Mouse (Mus musculus) spleen, embryonic (tissue): ENCODE data around the gene Cacng6.

ENCODE experiments used
- CTCF ChIA-PET: fragments of 350-600 bp; sonication (Branson Sonifier 250); formaldehyde crosslinking; loops from one replicate; lab custom pipeline; 2022; lab: Charles Lee

Cacng6 gene

DNA sequence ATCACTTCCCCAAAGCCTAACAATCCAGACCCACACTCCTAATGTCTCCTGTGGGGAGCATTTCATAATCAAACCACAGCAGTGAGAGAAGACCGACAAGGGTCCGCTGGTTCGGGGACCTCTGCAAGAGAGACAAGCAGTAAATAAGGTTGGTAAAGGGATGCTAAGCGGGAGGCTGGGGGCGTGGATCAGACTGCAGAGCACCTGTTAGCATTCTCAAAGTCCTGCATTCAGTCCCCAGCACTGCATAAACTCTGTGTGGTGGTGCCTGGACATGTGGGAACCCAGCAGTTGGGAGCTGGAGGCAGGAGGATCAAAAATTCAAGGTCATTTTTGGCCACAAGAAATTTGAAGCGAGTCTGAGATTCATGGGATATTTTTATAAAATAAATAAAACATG is 4.1 kb upstream of the Cacng6 start:
- CTCF ChIA-PET, result interaction anchor here (0.6 kb wide), 1 partner anchor 29 kb away, joined by 3 read pairs; no protein-coding TSS in a partner anchor

DNA sequence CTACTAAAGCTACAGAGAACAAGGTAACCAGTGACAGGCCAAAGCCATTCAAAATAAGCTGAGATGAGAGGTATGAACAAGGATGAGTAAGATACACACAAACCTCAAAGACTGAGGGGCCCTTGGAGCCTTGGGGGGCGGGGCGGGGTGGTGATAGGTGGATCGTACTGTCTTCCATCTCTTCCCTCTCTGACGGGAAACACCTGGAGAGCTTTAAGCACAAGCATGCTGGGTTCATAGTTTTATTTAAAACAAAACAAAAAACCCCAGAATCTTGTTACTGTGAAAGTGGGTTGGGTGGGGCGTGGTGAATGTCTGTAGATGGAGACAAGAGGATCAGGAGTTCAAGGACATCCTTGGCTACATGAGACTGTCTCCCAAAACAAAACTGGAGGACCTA is 3.5 kb upstream of the Cacng6 start:
- CTCF ChIA-PET, result interaction anchor here (0.6 kb wide), 1 partner anchor 28 kb away, joined by 3 read pairs; no protein-coding TSS in a partner anchor

- CTCF ChIA-PET, result no interaction called here
Observed at GRCm38 (mm10) chr7:3421297-3421696, 2.7 kb upstream of the Cacng6 start.

- CTCF ChIA-PET, result no interaction called here
Observed at GRCm38 (mm10) chr7:3422051-3422450, 1.9 kb upstream of the Cacng6 start.

DNA sequence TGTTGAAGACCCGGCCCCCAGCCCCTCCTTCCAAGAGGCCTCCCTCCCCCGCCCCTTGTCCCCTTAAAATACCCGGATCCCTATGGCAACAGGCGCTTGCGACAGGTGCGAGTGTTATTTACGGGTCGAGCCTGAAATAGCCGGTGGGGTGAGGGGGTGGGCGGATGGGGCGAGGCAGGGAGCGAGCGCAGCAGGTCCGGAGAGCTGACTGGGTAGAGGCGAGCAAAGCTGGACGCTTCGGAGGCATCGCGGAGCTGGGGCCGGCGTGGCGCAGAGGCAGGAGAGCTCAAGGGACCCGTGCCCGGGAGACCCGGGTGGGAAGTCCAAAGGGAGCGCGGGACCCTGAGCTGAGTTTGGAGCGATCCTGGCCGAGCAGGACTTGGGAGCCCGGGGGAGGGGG is 565 bp upstream of the Cacng6 start:
- CTCF ChIA-PET, result interaction anchor here (0.5 kb wide), 1 partner anchor 16 kb away, joined by 3 read pairs; no protein-coding TSS in a partner anchor

DNA sequence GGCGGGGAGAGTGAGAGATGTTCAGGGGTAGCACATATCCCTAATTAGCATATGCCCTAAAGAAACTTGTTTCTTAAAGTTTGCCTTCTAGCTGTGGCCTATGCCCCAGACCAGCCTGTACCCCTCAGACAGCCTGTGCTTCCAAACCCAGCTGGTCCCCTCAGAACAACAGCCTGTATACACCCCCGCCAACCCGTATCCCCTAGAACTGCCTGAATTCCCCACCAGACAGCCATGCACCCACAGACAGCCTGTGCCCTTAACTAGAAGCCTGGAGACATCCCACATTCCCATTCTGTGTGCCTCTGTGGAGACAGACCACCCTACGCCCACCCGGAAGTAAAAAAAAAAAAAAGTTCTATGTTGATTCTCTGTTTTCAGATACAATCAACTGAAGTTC is 1.1 kb downstream of the Cacng6 start:
- CTCF ChIA-PET, result no interaction called here

DNA sequence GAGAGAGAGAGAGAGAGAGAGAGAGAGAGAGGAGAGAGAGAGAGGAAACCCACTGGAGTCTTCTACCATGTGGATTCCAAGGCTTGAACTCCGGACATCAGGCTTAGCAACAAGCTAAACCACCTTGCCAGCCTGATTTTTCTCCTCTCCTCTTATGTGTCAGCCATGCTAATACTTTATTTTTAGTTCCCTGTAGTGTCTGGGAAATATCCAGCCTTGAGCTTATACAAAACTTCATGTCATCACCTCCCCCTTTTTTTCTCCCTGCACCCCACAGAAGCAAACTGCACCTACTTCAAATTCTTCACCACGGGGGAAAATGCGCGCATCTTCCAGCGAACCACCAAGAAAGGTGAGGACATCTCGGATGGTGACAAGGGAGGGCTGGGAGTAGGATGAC is 6.2 kb downstream of the Cacng6 start:
- CTCF ChIA-PET, result interaction anchor here (0.8 kb wide), 1 partner anchor 33 kb away, joined by 6 read pairs; no protein-coding TSS in a partner anchor

GRCm38 (mm10) chr7:3432066-3432465 is 8.1 kb downstream of the Cacng6 start:
- CTCF ChIA-PET, result no interaction called here

- CTCF ChIA-PET, result no interaction called here
Observed at GRCm38 (mm10) chr7:3437941-3438340, 13.9 kb downstream of the Cacng6 start.

GRCm38 (mm10) chr7:3439984-3440383 is 16.0 kb downstream of the Cacng6 start:
- CTCF ChIA-PET, result interaction anchor here (0.6 to 0.7 kb wide), 2 partner anchors 16 to 218 kb away, joined by 3 to 11 read pairs; no protein-coding TSS in a partner anchor

DNA sequence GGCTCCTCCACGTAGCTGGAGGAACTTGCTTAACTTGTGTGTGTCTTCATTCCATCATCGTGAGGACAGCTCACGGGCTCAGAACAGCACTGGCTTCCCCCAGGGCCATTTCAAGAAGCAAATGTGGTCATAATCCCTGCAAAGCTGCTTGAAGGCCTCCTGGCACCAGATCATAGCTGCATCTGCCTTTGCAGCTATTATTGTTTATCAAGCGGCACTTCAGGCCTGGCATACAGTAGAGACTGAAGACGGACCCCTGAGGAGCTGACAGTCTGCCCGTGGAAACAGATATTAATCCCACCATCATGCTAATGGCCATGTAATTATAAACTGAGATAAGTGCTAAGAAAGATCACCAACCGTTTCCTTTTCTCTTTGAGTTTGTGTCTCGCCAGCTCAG is 16.5 kb downstream of the Cacng6 start:
- CTCF ChIA-PET, result no interaction called here

- CTCF ChIA-PET, result no interaction called here
Observed at GRCm38 (mm10) chr7:3442476-3443062, 18.6 kb downstream of the Cacng6 start.

- CTCF ChIA-PET, result no interaction called here
Observed at GRCm38 (mm10) chr7:3444678-3445077, 20.7 kb downstream of the Cacng6 start.

- CTCF ChIA-PET, result no interaction called here
Observed at GRCm38 (mm10) chr7:3446584-3446983, 22.6 kb downstream of the Cacng6 start.

GRCm38 (mm10) chr7:3447026-3447425 is 23.0 kb downstream of the Cacng6 start:
- CTCF ChIA-PET, result no interaction called here

GRCm38 (mm10) chr7:3448737-3449454 is 24.9 kb downstream of the Cacng6 start:
- CTCF ChIA-PET, result interaction anchor here (0.6 kb wide), 1 partner anchor 29 kb away, joined by 3 read pairs; no protein-coding TSS in a partner anchor

DNA sequence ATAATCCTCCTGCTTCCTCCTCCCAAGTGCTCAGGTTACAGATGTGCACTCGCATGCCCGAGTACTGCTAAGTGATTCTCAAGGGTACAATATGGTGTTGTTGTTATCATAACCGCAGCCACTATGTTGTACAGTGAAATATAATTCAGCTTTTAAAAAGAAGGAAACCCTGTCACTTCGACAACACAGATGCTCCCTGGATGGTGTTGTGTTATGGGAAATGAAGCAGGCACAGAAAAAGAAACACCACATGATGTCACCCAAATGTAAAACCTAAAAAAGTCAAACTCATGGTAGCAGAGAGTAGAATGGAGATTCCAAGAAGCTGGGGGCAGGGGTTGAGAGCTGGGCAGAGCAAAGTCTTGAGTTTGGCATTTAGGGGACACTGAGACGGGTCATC is 26.7 kb downstream of the Cacng6 start:
- CTCF ChIA-PET, result no interaction called here

GRCm38 (mm10) chr7:3451161-3451560 is 27.2 kb downstream of the Cacng6 start:
- CTCF ChIA-PET, result no interaction called here

DNA sequence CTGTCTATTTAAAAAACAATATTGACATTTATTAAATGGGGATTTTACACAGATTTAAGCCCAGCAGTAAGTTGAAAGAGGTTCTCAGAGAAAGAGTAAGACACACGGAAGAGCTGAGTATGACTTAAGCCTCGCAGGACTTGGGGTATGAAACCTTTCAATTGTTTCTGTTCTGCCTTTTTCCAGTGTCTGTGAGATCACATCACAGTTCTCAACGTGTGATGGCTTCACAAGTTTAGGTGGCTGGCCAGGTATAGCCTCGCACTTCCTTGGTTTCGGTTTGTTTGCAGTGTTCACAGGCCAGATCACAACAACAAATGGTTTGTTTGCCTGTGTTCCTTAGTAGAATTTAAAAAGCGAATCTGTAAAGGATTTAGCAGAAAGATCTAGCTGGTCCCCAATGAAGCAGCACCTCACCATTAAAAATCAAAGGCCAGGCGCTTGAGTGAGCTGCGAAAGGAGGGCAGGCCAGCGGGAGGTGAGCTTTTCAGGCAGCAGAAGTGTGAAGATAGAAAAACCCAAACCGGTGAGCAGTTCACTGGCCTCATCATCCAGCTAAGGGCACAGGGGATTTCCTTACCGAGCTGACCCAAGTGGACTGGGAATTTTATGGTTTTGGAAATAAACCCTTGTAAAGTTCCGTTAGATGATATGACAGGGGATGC is 29.0 kb downstream of the Cacng6 start:
- CTCF ChIA-PET, result interaction anchor here (0.6 kb wide), 1 partner anchor 118 kb away, joined by 6 read pairs; no protein-coding TSS in a partner anchor

DNA sequence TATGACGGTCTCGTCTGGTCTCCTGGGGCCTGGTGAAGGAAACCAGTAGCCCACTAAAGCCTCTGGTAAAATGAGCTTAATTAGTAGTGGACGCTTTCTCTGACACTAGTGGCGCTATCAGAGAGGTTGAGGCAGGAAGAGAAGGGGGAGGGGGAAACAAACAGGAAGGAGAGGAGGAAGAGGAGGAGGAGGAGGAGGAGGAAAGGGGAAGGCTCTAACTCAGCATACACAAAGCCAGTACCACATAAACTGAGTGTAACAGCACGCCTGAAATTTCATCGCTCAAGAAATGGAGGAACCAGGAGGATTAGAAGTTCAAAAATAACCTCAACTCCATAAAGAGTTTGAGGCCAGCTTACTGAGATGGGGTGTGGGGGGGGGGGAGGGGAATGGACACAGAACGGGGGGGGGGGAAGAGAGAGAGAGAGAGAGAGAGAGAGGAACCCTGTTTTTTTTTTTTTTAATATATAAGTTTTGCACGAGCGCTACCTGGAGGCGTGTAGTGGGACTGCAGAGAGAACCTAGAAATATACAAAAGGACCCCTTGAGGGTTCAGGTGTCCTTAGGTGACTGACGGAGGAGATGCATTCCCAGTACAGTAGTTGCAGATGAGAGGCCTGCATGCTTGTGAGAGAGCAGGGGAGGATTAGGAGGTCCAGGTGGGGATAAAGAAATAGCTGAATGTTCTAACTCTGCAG is 29.6 kb downstream of the Cacng6 start:
- CTCF ChIA-PET, result interaction anchor here (0.6 kb wide), 1 partner anchor 119 kb away, joined by 6 read pairs; no protein-coding TSS in a partner anchor

DNA sequence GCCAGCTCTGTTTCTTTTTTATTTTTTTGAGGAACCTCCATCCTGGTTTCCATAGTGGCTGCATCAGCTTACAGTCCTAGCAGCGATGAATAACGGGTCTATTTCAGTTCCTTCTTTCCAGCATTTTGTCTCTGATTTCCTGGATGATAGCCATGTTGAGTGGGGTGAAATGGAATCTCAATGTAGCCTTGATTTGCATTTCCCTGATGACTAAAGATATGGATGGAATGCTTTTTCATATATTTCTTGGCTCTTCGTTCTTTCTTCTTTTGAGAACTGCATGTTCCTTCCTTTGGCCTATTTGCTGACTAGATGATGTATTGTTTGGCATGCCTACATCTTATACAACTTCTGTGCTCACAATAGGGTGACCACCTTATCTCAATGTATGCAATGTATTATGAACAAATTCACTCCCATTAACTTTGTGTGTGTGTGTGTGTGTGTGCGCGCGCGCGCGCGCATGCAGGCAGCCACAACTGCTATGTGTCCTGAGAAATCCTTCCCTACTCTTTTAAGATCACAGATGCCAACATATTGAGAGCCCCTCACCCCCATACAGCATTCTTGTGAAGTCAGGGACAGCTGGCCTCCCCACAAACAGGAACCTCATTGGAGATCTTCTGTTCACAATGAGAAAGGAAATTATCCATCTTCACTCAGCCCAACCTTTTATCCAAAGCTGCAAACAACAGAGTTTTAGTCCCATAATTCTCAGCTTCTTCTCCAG is 33.3 kb downstream of the Cacng6 start:
- CTCF ChIA-PET, result no interaction called here
